Mouse (Mus musculus): ENCODE measurements at regions not wholly inside any gene's neighbourhood (a gene's known extent, or its start where the extent isn't known, plus 50 kb on each side); places are given as distances from the start of the nearest gene placed in this dataset.

DNA sequence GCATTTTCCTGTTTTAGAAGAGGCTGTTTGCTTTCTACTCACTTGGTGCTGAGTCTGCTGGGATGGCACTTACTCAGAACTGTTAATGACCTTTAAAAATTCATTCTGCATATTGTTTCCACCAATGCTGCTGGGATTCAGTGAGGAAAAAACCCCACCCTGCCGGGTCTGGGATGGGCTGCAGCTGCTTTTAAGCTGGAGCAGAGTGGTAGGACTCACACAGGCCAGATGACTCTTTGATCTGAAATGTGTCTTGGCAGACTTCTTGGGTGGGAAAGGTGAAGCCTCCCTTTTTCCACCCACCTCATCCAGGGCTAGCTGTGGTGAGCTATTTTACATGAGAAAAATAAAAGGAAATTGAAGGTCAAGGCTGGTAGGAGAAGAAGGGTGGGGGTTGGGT lies 56.4 kb upstream of the Ddhd1 start:
- Histone ChIP-seq H3K9me3 (replicated peaks; ENCODE audit: control insufficient read depth, low read length) (no peaks in the 10 kb centered on the region), H3K4me3 (ENCODE audit: low read depth, low read length) (no peak overlapping the region), H3K4me1 (ENCODE audit: control insufficient read depth, low read depth, low read length) (no peaks in the 10 kb centered on the region), H3K36me3 (ENCODE audit: control insufficient read depth, insufficient read depth) (no peaks in the 10 kb centered on the region), H3K9ac (ENCODE audit: low read depth, low read length) (no peak overlapping the region), H3K27me3 (ENCODE audit: control insufficient read depth, insufficient read depth, low read depth, low read length) (no peaks in the 10 kb centered on the region), H3K27ac (ENCODE audit: low read length) (no peak overlapping the region), H3K4me2 (ENCODE audit: low read depth, low read length) (no peak overlapping the region)
- WGBS (ENCODE audit: insufficient replicate concordance): 32% methylated on average over 1 of the region's 1 CpGs
- ATAC-seq (ENCODE audit: low read depth): no peak

DNA sequence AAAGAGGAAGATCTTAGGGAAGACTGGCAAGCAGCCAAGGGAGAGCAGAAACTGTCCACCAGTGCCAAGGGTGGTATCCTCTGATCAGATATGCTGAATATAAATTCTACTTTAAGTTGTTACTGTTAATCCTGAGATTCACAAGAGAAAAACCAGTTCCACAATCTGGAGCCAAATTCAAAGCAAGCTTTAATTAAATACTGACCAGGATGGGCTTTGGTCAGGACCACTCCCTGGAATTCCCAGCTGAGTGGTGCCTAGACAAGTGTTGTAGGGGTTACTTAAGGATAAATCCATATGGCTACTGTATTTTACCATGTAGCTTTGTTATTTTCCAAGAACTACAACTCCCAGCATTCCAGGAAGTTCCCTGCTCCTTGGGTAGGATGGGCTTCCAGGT lies 56.8 kb upstream of the Ddhd1 start:
- Histone ChIP-seq H3K27ac (ENCODE audit: low read length) (no peak overlapping the region), H3K36me3 (ENCODE audit: control insufficient read depth, insufficient read depth) (no peaks in the 10 kb centered on the region)
- no peak for ATAC-seq (ENCODE audit: low read depth)

DNA sequence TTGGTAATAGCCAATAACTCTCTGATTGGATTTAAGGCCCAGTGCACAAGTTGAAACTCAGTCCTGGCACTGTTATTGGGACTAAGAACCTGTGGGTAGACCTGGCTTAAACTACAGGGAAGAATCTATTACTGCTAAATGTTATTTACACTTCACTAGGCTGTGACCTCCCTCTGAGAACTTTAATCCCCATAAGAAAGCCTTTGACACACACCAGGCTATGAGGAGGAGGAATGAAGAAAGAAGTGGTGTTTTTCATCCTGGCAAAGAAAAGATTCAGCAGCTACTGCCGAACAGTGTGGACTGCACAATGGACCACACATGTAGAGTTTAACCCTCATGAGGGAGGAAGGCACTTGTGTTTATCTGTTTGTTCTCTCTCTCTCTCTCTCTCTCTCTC lies 58.2 kb upstream of the Ddhd1 start:
- ATAC-seq (ENCODE audit: low read depth): no peak
- no peak overlapping the region for H3K4me3 ChIP-seq (ENCODE audit: low read depth, low read length)
- H3K4me1 ChIP-seq (ENCODE audit: control insufficient read depth, low read depth, low read length): no peaks in the 10 kb centered on the region
- no peak overlapping the region for H3K27ac ChIP-seq (ENCODE audit: low read length)
- WGBS (ENCODE audit: insufficient replicate concordance): 63% methylated on average over 1 of the region's 1 CpGs
- no peaks in the 10 kb centered on the region for H3K36me3 ChIP-seq (ENCODE audit: control insufficient read depth, insufficient read depth)
- no peaks in the 10 kb centered on the region for H3K9me3 ChIP-seq (replicated peaks; ENCODE audit: control insufficient read depth, low read length)
- H3K9ac ChIP-seq (ENCODE audit: low read depth, low read length): no peak overlapping the region
- no peak overlapping the region for H3K4me2 ChIP-seq (ENCODE audit: low read depth, low read length)
- H3K27me3 ChIP-seq (ENCODE audit: control insufficient read depth, insufficient read depth, low read depth, low read length): no peaks in the 10 kb centered on the region

More for the DNA sequence above, 56.8 kb upstream of the Ddhd1 start:
- Histone ChIP-seq H3K4me2 (ENCODE audit: low read depth, low read length) (no peak overlapping the region), H3K27me3 (ENCODE audit: control insufficient read depth, insufficient read depth, low read depth, low read length) (no peaks in the 10 kb centered on the region), H3K4me3 (ENCODE audit: low read depth, low read length) (no peak overlapping the region), H3K9me3 (replicated peaks; ENCODE audit: control insufficient read depth, low read length) (no peaks in the 10 kb centered on the region), H3K9ac (ENCODE audit: low read depth, low read length) (no peak overlapping the region), H3K4me1 (ENCODE audit: control insufficient read depth, low read depth, low read length) (no peaks in the 10 kb centered on the region)

DNA sequence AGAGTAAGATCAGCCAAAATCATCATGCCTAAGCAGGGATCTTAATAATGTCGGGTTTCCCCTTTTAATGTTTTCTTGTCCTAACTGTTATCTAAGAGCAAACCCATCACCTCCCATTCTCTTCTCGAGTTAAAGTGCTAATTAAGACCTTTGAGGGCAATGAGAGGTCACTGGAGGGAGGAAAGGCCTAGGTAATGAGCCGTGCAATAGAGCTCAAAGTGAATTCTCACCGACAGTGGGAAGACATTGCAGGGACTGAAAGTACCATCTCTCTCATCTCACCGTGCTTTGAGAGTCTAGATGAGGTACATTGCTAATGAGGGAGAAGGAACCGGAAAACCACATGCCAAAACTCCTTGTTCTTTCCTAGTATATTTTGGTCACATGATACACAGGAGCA lies 64.9 kb upstream of the Ddhd1 start:
- Histone ChIP-seq H3K4me2 (ENCODE audit: low read depth, low read length) (no peak overlapping the region), H3K9me3 (replicated peaks; ENCODE audit: control insufficient read depth, low read length) (no peaks in the 10 kb centered on the region), H3K27me3 (ENCODE audit: control insufficient read depth, insufficient read depth, low read depth, low read length) (no peaks in the 10 kb centered on the region), H3K36me3 (ENCODE audit: control insufficient read depth, insufficient read depth) (no peaks in the 10 kb centered on the region), H3K27ac (ENCODE audit: low read length) (no peak overlapping the region), H3K4me3 (ENCODE audit: low read depth, low read length) (no peak overlapping the region), H3K9ac (ENCODE audit: low read depth, low read length) (no peak overlapping the region), H3K4me1 (ENCODE audit: control insufficient read depth, low read depth, low read length) (no peaks in the 10 kb centered on the region)
- WGBS (ENCODE audit: insufficient replicate concordance): 46% methylated on average over 6 of the region's 6 CpGs
- ATAC-seq (ENCODE audit: low read depth): no peak

DNA sequence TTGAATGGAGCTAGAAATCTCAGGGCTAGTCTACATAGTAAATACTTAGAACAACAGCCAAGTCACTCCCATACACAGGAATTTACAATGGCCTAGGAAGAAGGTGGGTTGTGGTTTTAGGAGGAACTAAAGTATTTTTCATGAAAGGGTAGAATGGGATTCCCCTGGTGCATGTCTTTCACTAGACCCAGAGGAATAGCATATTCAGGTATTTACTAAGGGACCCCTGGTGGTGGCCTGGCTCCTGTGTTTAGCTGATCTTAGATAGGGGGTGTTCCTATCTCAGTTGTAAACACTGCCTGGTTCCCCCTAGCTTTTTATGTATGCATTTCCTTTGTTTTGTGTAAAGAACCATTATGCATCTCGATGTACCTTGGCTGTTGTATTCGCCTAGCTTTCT lies 66.4 kb upstream of the Ddhd1 start:
- Histone ChIP-seq H3K27ac (ENCODE audit: low read length) (no peak overlapping the region), H3K9ac (ENCODE audit: low read depth, low read length) (no peak overlapping the region), H3K4me3 (ENCODE audit: low read depth, low read length) (no peak overlapping the region), H3K27me3 (ENCODE audit: control insufficient read depth, insufficient read depth, low read depth, low read length) (no peaks in the 10 kb centered on the region), H3K36me3 (ENCODE audit: control insufficient read depth, insufficient read depth) (no peaks in the 10 kb centered on the region), H3K4me1 (ENCODE audit: control insufficient read depth, low read depth, low read length) (no peaks in the 10 kb centered on the region), H3K4me2 (ENCODE audit: low read depth, low read length) (no peak overlapping the region), H3K9me3 (replicated peaks; ENCODE audit: control insufficient read depth, low read length) (no peaks in the 10 kb centered on the region)
- WGBS (ENCODE audit: insufficient replicate concordance): 51% methylated on average over 2 of the region's 2 CpGs
- no peak for ATAC-seq (ENCODE audit: low read depth)

DNA sequence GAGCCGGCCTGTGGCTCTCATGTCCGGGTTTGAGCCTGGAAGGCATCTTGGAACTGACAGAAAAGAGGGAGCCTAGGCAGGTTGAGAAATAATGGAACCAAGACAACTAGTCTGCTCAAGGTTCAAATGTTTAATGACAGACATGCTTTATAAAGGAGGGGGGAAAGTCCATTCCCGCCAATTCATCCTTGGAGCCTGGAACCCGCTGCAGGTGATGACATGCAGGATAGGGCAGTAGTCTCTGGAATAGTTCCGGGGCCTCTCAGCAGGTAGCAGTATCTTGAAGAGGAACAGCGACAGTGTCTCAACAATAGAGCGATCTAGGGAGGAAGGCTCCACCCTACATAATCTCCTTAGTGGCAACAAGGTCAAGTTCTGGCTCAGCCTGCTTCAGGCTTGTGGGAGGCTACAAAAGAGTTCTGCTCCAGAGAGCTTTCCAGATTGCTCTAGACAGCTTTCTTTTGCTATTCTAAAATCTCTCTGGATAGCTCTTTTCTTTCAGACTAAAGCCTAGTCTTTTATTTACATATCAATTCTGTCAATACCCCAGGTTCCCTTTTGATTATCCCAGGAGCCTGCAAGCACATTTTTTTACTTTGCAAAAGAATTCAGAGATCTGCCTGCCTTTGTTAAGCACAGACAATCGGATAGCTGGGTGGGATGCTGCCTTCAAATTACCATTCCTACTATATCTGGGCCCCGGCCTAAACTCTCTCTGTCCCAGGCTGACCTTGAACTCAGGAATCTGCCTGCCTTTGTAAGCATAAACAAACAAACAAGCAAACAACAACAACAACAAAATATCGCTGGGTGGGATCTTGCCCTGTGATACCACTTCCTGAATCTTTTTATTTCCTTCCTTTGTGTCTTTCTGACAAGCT lies 76.8 kb upstream of the Ddhd1 start:
- Histone ChIP-seq H3K4me3 (ENCODE audit: low read depth, low read length) (no peak overlapping the region), H3K27ac (ENCODE audit: low read length) (no peak overlapping the region), H3K4me1 (ENCODE audit: control insufficient read depth, low read depth, low read length) (no peaks in the 10 kb centered on the region), H3K9me3 (replicated peaks; ENCODE audit: control insufficient read depth, low read length) (no peaks in the 10 kb centered on the region), H3K27me3 (ENCODE audit: control insufficient read depth, insufficient read depth, low read depth, low read length) (no peaks in the 10 kb centered on the region), H3K4me2 (ENCODE audit: low read depth, low read length) (no peak overlapping the region), H3K36me3 (ENCODE audit: control insufficient read depth, insufficient read depth) (no peaks in the 10 kb centered on the region), H3K9ac (ENCODE audit: low read depth, low read length) (no peak overlapping the region)
- ATAC-seq (ENCODE audit: low read depth): no peak
- WGBS (ENCODE audit: insufficient replicate concordance): 58% methylated on average over 10 of the region's 10 CpGs

DNA sequence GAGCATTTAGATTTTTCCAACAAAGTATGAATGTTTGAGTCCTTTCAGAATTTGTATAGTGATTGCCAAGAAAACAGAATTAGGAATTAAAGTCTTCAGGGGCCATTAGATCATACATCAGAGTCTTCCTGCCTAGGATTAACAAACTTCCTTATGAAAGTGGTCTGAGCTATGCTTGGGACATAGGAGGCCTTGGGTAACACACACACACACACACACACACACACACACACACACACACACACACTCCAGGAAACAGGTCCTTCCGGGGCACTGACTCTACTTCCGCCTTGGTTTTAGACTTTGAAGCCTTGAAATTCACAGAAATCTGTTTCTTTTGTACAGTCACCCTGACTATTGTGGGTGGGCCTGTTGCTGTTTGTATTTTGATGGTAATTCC lies 80.0 kb upstream of the Ddhd1 start:
- no peak overlapping the region for H3K4me3 ChIP-seq (ENCODE audit: low read depth, low read length)
- H3K4me2 ChIP-seq (ENCODE audit: low read depth, low read length): no peak overlapping the region
- H3K9ac ChIP-seq (ENCODE audit: low read depth, low read length): no peak overlapping the region
- no peak for ATAC-seq (ENCODE audit: low read depth)
- no peaks in the 10 kb centered on the region for H3K36me3 ChIP-seq (ENCODE audit: control insufficient read depth, insufficient read depth)
- H3K27ac ChIP-seq (ENCODE audit: low read length): no peak overlapping the region
- H3K4me1 ChIP-seq (ENCODE audit: control insufficient read depth, low read depth, low read length): no peaks in the 10 kb centered on the region
- H3K9me3 ChIP-seq (replicated peaks; ENCODE audit: control insufficient read depth, low read length): no peaks in the 10 kb centered on the region
- WGBS (ENCODE audit: insufficient replicate concordance): 50% methylated on average over 2 of the region's 2 CpGs
- no peaks in the 10 kb centered on the region for H3K27me3 ChIP-seq (ENCODE audit: control insufficient read depth, insufficient read depth, low read depth, low read length)

DNA sequence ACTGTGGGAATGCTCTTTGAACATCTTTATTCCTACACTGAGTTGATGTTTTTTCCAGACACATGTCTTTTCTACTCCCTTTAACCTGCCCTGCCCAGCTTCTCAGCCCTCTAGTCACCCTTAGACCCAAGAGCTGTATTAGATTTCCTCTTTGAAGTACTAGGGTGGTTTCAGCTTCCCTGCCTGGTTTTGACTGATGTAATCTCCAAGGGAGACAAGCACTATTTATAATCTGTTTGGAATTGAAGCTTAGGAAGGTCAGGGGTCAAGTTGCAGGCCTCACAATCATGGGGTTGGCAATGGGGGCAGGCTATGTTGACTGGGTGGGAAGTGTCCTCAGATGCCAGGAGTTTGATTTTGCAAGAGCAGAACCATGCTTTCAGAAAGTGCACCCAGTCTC lies 81.7 kb upstream of the Ddhd1 start:
- Histone ChIP-seq H3K36me3 (ENCODE audit: control insufficient read depth, insufficient read depth) (no peaks in the 10 kb centered on the region), H3K27me3 (ENCODE audit: control insufficient read depth, insufficient read depth, low read depth, low read length) (no peaks in the 10 kb centered on the region), H3K4me3 (ENCODE audit: low read depth, low read length) (no peak overlapping the region), H3K9me3 (replicated peaks; ENCODE audit: control insufficient read depth, low read length) (no peaks in the 10 kb centered on the region), H3K4me1 (ENCODE audit: control insufficient read depth, low read depth, low read length) (no peaks in the 10 kb centered on the region), H3K27ac (ENCODE audit: low read length) (no peak overlapping the region), H3K9ac (ENCODE audit: low read depth, low read length) (no peak overlapping the region), H3K4me2 (ENCODE audit: low read depth, low read length) (no peak overlapping the region)
- no peak for ATAC-seq (ENCODE audit: low read depth)

DNA sequence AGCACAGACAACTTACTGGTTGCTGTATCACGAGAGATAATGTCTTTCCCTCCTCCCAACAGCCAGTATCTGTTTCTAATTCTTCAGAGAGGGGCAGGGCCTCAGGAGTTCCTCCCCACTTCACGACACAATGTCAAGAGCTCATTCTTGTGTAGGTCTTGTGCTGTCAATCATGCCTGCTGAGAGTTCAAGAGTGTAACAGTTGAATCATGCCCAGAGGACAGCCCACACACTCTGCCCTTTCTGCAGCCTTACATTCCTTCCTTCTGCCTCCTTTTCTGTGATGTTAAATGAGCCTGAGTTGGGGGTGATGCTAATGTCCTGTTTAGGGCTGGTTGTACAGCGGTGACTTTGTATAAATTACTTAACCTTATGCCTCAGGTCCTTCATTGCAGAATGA lies 82.7 kb upstream of the Ddhd1 start:
- 48% methylated on average over 3 of the region's 3 CpGs for WGBS (ENCODE audit: insufficient replicate concordance)
- H3K9ac ChIP-seq (ENCODE audit: low read depth, low read length): no peak overlapping the region

More for the DNA sequence above, 82.7 kb upstream of the Ddhd1 start:
- Histone ChIP-seq H3K27ac (ENCODE audit: low read length) (no peak overlapping the region), H3K4me2 (ENCODE audit: low read depth, low read length) (no peak overlapping the region), H3K9me3 (replicated peaks; ENCODE audit: control insufficient read depth, low read length) (no peaks in the 10 kb centered on the region), H3K4me3 (ENCODE audit: low read depth, low read length) (no peak overlapping the region), H3K4me1 (ENCODE audit: control insufficient read depth, low read depth, low read length) (no peaks in the 10 kb centered on the region), H3K27me3 (ENCODE audit: control insufficient read depth, insufficient read depth, low read depth, low read length) (no peaks in the 10 kb centered on the region), H3K36me3 (ENCODE audit: control insufficient read depth, insufficient read depth) (no peaks in the 10 kb centered on the region)
- no peak for ATAC-seq (ENCODE audit: low read depth)

Measured in liver, embryonic 16.5 days (tissue).